Mouse (Mus musculus) forebrain, embryonic 11.5 days (tissue): ENCODE measurements around the gene Otulinl. TPM values are rescaled to one million over a fixed set of nuclear protein-coding genes. Genes with fewer than 3 reads are reported as not detected.

Experiments used
- ATAC-seq: fragments of 200-750 bp; cut with Nextera tagmentation; replicated peaks from 2 replicates; pipeline ENCODE4 v1.8.0; 2017; ENCODE audit warnings: moderate TSS enrichment; ENCODE audit not compliant: low FRiP score
- DNase-seq: peaks from one replicate; pipeline ENCODE4 v3.0.0-alpha.2; 2017; ENCODE audit warnings: low spot score
- H3K27ac ChIP-seq: fragments of 300-500 bp; sonication (generic); 2 replicates; pipeline ENCODE4 v1.5.1; 2014; ENCODE audit warnings: low read depth, low read length
- H3K27me3 ChIP-seq: fragments of 300-500 bp; sonication (generic); 2 replicates; pipeline ENCODE4 v1.6.1; 2014; ENCODE audit warnings: mild to moderate bottlenecking, low read length, mixed read lengths; ENCODE audit not compliant: control insufficient read depth, insufficient read depth
- H3K36me3 ChIP-seq: fragments of 300-500 bp; sonication (generic); 2 replicates; pipeline ENCODE4 v1.6.1; 2014; ENCODE audit warnings: mild to moderate bottlenecking, low read length, moderate library complexity, mixed read lengths; ENCODE audit not compliant: control insufficient read depth, insufficient read depth
- H3K4me1 ChIP-seq: fragments of 300-500 bp; sonication (generic); replicated peaks from 2 replicates; pipeline ENCODE4 v1.6.1; 2014; ENCODE audit warnings: low read length, mixed read lengths; ENCODE audit not compliant: control insufficient read depth, insufficient read depth
- H3K4me2 ChIP-seq: fragments of 300-500 bp; sonication (generic); 2 replicates; pipeline ENCODE4 v1.6.1; 2014; ENCODE audit warnings: low read depth, mild to moderate bottlenecking, low read length, moderate library complexity, mixed read lengths; ENCODE audit not compliant: severe bottlenecking
- H3K4me3 ChIP-seq: fragments of 300-500 bp; sonication (generic); 2 replicates; pipeline ENCODE4 v1.5.1; 2014; ENCODE audit warnings: low read depth, low read length
- H3K9ac ChIP-seq: fragments of 300-500 bp; sonication (generic); 2 replicates; pipeline ENCODE4 v1.6.1; 2014; ENCODE audit warnings: low read length
- H3K9me3 ChIP-seq: fragments of 300-500 bp; sonication (generic); 2 replicates; pipeline ENCODE4 v1.6.1; 2016; ENCODE audit warnings: low read length, mixed read lengths; ENCODE audit not compliant: control insufficient read depth
- WGBS: fragments of 180-500 bp; shearing (Covaris S2); extraction: QIAGEN DNeasy Blood & Tissue Kit; methylation state at CpG from one replicate; pipeline ENCODE4 v1.1.7; 2014; 5-methylcytosine and 5-hydroxymethylcytosine counted together
- polyA plus RNA-seq: library from polyadenylated mRNA; unstranded; fragments of >200 nt; fragmentation: Nextera tagmentation; extraction: Ambion mirVana; gene quantifications from 2 replicates; pipeline ENCODE4 v1.2.1, GENCODE M21; 2014

Otulinl gene
- polyA plus RNA-seq, 1 experiment from 2014 or later = 9.4 TPM

DNA sequence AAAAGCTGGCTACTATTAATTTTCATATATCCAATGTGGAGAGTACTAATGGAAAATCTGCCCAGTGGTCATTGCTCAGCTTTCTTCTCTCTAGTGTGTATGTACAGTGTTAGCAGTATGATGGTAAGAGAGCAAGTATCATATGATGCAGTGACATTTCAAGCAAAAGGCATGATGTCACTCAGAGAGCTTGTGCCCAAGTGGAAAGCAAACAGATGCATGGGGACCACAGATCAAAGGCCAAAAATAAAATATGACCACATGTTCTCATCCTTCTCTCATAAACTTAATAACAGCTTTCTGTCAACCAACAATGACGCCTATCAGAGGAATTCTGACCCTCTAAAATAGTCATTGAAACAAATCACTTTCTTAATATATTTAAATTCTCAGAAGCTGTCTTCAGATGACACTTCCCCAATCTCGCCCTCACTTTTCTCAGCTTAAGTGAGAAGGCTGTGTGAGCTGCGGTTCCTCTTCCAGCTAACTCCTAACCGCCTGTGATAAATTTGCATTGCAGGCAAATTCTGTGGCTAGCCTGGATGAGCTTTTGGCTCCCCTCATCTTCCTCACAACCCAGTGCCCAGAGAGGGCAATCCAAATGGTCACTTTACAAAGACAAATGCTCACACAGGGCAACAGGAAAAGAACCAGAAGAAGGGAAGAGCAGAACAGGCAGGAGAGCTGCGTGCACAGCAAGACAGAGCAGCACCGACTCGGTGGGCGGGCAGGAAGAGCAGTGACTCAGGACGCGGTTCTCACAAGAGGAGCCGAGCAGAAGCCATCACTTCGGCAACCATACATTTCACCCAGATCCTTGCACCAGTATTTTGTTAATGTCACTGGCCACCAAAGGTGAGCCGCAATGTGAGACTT lies 56.1 kb downstream of the Otulinl start:
- WGBS = 94% methylated on average over 13 of the region's 13 CpGs
- H3K4me3 ChIP-seq = no peak overlapping the region
- H3K4me2 ChIP-seq = no peak overlapping the region
- H3K36me3 ChIP-seq = no peaks in the 10 kb centered on the region
- ATAC-seq (no peak), DNase-seq (no peak)
- peaks cover 8% of the 10 kb centered on the region for H3K4me1 ChIP-seq
- no peaks in the 10 kb centered on the region for H3K9me3 ChIP-seq
- H3K9ac ChIP-seq = no peak overlapping the region
- H3K27ac ChIP-seq = no peak overlapping the region
- no peaks in the 10 kb centered on the region for H3K27me3 ChIP-seq

DNA sequence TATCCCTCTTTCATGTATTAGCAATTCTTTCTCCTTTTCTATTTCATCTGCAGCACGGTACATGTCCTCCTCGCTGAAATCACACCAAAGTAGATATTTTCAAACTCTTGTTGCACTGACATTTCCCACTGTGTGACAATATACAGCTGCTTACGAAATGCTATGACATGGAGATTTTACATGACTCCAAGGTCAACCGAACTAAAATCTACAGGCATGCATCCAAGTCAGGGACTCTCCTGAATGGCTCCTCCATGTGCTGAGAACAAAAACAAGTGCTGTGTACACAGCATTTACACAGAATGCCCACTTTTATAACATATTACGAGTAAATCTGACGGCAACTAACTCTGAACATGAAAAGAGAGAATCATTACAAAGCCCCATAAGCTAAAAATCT lies 58.1 kb downstream of the Otulinl start:
- 95% methylated on average over 6 of the region's 6 CpGs for WGBS
- DNase-seq = no peak
- no peak for ATAC-seq
- Histone ChIP-seq H3K36me3 (no peaks in the 10 kb centered on the region), H3K4me2 (no peak overlapping the region), H3K27ac (no peak overlapping the region), H3K27me3 (no peaks in the 10 kb centered on the region), H3K4me3 (no peak overlapping the region), H3K9me3 (no peaks in the 10 kb centered on the region), H3K9ac (no peak overlapping the region), H3K4me1 (no peaks in the 10 kb centered on the region)

DNA sequence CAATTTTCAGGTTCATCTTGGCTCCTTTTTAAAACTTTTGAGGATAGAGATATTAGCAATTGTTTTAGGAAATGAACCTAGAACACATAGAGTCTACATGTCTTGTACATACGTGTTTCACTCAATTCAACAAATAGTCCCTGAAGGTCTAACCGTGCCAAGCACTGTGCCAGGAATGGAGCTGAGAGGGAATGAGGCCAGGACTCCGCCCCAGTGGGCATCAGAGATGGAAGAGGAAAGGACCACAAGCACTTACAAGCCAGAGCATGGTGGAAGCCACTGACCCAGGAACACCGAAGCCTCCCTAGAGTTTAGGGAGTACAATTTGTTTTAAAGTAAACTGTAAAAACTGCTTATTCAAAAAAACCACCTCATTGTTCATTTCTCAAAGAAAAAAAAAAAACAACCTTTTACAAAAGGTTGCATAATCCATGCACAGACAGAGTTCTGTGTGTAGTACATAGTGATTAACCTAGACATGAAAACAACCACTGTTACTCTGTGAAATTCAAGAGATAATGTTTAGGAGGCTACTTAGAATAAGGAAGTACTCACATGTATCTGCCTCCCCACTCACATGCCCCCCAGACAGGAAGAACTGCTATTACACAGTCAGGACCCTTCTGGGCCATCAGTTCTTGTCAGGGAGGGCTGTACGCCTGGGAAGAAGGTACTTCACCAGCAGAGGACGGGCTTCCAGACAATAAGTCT lies 60.7 kb downstream of the Otulinl start:
- no peaks in the 10 kb centered on the region for H3K4me1 ChIP-seq
- no peaks in the 10 kb centered on the region for H3K9me3 ChIP-seq
- H3K27me3 ChIP-seq = no peaks in the 10 kb centered on the region
- no peak overlapping the region for H3K9ac ChIP-seq
- ATAC-seq = no peak
- H3K4me2 ChIP-seq = no peak overlapping the region
- no peaks in the 10 kb centered on the region for H3K36me3 ChIP-seq
- 89% methylated on average over 6 of the region's 6 CpGs for WGBS
- H3K4me3 ChIP-seq = no peak overlapping the region
- H3K27ac ChIP-seq = no peak overlapping the region
- no peak for DNase-seq

DNA sequence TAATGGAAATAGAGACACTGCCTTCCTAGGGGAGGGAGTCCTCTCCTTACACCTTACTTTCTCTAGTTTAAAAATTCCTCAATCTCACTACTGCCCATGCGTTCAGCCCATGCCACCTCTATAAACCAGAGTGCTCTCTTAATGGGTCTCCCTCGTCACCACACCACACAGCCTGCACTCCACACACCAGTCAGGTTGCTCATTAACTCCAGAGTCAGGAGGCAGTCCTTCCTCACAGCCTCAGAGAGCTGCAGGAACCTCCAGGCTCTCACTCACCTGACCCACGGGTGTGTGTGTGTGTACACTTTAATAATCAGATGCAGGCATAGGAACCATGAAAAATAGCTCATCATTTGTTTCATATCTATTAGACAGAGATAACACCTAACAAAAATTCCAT lies 61.7 kb downstream of the Otulinl start:
- WGBS = 88% methylated on average over 3 of the region's 3 CpGs
- H3K36me3 ChIP-seq = no peaks in the 10 kb centered on the region

DNA sequence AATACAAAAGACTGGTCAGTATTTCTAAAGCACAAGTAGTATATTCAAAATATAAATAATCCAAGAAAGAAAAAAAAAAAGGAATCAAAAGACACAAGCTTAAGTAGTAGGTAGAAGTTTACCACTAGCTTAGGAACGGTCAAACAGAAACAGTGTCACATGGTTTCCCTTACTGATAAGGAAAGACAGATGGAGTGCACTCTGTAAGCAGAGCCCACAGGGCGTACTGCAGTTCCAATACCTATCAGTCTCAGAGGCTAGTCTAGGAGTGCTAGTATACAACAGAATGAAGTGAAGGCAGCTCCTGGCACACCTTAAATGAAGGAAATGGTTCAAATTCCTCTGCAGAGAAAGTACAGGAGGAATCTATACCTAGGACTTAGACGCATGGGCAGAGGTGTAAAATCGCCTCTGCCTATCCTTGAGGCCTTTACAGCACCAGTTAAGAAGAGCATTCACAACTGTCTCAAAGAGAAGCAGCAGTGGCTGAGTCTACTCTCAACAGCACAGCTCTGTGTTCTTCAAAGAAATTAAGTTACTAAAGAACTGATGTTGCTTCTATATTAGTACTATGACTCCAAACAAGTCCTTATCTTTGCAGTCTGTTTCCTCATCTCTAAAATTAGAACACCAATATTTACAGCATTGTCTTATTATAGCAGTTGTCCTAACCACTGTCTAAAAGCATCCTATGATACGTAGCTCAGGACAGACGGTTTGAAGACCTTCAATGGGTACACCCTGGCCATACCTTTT lies 62.4 kb downstream of the Otulinl start:
- H3K4me2 ChIP-seq = no peak overlapping the region
- WGBS = 88% methylated on average over 6 of the region's 6 CpGs
- H3K27ac ChIP-seq = no peak overlapping the region
- H3K9me3 ChIP-seq = no peaks in the 10 kb centered on the region
- no peaks in the 10 kb centered on the region for H3K36me3 ChIP-seq
- H3K4me3 ChIP-seq = no peak overlapping the region
- no peak for DNase-seq
- no peaks in the 10 kb centered on the region for H3K4me1 ChIP-seq
- no peak overlapping the region for H3K9ac ChIP-seq
- no peaks in the 10 kb centered on the region for H3K27me3 ChIP-seq
- no peak for ATAC-seq

More for the DNA sequence above, 61.7 kb downstream of the Otulinl start:
- Histone ChIP-seq H3K4me3 (no peak overlapping the region), H3K27me3 (no peaks in the 10 kb centered on the region), H3K9ac (no peak overlapping the region), H3K4me2 (no peak overlapping the region), H3K9me3 (no peaks in the 10 kb centered on the region), H3K27ac (no peak overlapping the region), H3K4me1 (no peaks in the 10 kb centered on the region)
- ATAC-seq (no peak), DNase-seq (no peak)

DNA sequence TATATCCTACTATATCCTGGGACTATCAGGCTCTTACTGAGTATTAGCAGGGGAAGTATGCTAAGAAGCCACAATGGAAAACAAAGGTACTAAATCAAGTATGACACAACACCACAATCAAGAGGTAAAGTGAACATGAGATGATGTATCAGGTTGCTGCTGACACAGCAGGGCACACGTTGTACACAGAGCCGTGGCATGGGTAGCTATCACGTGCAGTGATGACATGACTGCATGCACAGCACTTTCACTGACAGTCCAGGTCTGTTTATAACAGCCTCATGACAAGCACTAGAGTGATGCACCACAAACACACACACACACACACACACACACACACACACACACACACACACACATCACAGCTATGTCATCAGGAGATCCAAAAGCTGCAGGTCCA lies 64.2 kb downstream of the Otulinl start:
- no peak overlapping the region for H3K9ac ChIP-seq
- no peak overlapping the region for H3K4me3 ChIP-seq
- no peaks in the 10 kb centered on the region for H3K9me3 ChIP-seq
- H3K36me3 ChIP-seq = no peaks in the 10 kb centered on the region
- H3K4me2 ChIP-seq = no peak overlapping the region
- H3K27ac ChIP-seq = no peak overlapping the region
- H3K27me3 ChIP-seq = no peaks in the 10 kb centered on the region
- ATAC-seq (no peak), DNase-seq (no peak)
- WGBS = 97% methylated on average over 3 of the region's 3 CpGs
- no peaks in the 10 kb centered on the region for H3K4me1 ChIP-seq

DNA sequence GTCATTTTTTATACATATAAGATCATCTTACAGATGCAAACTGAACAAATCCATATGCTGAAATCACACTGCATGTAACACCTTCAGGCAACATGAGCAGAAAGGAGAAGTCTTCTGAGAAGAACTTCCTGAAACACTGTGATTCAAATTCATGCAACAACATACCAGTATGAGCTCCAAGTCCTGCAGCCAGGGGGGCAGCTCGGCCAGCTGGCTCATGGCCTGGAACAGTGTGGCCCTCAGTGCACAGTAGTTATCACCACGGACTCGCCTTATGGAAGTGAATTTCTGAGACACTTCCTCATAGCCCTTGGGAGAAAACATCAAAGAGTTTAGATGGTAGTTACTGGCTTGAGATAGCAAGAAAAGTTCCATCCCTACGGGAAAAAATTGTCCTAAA lies 65.2 kb downstream of the Otulinl start:
- Histone ChIP-seq H3K27me3 (no peaks in the 10 kb centered on the region), H3K36me3 (no peaks in the 10 kb centered on the region; the same call in 1 of the 2 replicates), H3K4me3 (no peak overlapping the region), H3K4me1 (no peaks in the 10 kb centered on the region), H3K27ac (no peak overlapping the region), H3K9ac (no peak overlapping the region), H3K9me3 (no peaks in the 10 kb centered on the region), H3K4me2 (no peak overlapping the region)
- no peak for ATAC-seq
- no peak for DNase-seq
- WGBS = 93% methylated on average over 4 of the region's 4 CpGs

DNA sequence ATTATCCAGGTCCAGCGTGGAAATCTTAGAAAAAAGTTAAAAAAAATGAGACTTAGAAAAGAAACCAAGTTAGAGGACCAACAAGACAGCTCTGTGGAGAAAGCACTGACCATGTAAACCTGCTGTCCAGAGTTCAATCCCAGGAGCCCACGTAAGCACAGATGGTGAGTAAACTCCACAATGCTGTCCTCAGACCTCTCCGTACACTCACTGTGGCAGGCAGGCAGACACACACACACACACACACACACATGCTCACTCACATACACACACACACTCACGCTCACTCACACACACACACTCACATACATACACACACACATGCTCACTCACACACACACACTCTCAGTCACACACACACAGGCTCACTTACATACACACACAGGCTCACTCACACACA lies 68.1 kb downstream of the Otulinl start:
- H3K4me3 ChIP-seq = no peak overlapping the region
- ATAC-seq (peak; percentile 46; the same call in 1 of the 2 replicates), DNase-seq (no peak)
- no peaks in the 10 kb centered on the region; the same call in 1 of the 2 replicates for H3K36me3 ChIP-seq
- WGBS = 90% methylated on average over 4 of the region's 4 CpGs
- no peak overlapping the region for H3K27ac ChIP-seq
- H3K27me3 ChIP-seq = no peaks in the 10 kb centered on the region
- no peaks in the 10 kb centered on the region for H3K9me3 ChIP-seq
- H3K4me2 ChIP-seq = no peak overlapping the region
- no peak overlapping the region for H3K9ac ChIP-seq
- H3K4me1 ChIP-seq = no peaks in the 10 kb centered on the region
